Mouse (Mus musculus): ENCODE results near the gene Ces5a.

DNA sequence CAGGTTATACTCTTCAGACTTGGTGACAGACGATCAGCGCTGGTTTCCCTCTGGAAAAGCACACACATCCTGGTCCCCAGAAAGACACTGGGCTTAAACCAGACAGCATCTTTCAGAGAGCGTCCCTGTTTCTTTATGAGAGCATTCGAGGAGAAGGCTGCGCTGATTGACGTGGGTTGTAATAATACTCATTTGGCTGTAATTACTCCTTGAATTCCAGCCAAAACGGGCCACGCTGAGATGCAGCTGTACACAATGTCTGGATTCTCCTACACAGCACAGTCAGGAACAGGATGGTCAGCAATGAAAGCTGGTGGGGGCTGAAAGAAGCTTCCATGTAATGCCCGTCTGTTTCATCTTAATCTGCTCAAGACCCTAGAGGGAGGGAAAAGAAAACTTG, 31.5 kb upstream of the Ces5a start:
- TF ChIP-seq MAX (IDR thresholded peaks at IDR 0.05; ENCODE audit: low read depth) (no peak), MYOD1 (IDR thresholded peaks at IDR 0.05; ENCODE audit: control insufficient read depth in 1 of 3, insufficient read length in 2 of 3, low read depth in 2 of 3) (no peak), TCF12 (IDR thresholded peaks at IDR 0.05; ENCODE audit: insufficient read depth, poor library complexity, severe bottlenecking) (no peak), POLR2A (IDR thresholded peaks at IDR 0.05; ENCODE audit: insufficient read length, low read depth) (no peak), SRF (IDR thresholded peaks at IDR 0.05; ENCODE audit: control insufficient read depth, insufficient read length, low read depth) (no peak), MYOG (IDR thresholded peaks at IDR 0.05; ENCODE audit: control insufficient read depth in 1 of 3, insufficient read depth in 1 of 3, insufficient read length in 2 of 3, low read depth in 2 of 3) (no peak), E2F4 (IDR thresholded peaks at IDR 0.05; ENCODE audit: insufficient read depth) (no peak), POLR2AphosphoS2 (IDR thresholded peaks at IDR 0.05; ENCODE audit: insufficient read length, low read depth) (no peak)
